Mouse (Mus musculus): ENCODE data around the gene Pak3. TPM values are rescaled to one million over a fixed set of nuclear protein-coding genes. Genes with fewer than 3 reads are reported as not detected.

Pak3 gene
- 24.2 and 27.1 TPM in 2 replicates for polyA plus RNA-seq (2012; rRNA removed)

DNA sequence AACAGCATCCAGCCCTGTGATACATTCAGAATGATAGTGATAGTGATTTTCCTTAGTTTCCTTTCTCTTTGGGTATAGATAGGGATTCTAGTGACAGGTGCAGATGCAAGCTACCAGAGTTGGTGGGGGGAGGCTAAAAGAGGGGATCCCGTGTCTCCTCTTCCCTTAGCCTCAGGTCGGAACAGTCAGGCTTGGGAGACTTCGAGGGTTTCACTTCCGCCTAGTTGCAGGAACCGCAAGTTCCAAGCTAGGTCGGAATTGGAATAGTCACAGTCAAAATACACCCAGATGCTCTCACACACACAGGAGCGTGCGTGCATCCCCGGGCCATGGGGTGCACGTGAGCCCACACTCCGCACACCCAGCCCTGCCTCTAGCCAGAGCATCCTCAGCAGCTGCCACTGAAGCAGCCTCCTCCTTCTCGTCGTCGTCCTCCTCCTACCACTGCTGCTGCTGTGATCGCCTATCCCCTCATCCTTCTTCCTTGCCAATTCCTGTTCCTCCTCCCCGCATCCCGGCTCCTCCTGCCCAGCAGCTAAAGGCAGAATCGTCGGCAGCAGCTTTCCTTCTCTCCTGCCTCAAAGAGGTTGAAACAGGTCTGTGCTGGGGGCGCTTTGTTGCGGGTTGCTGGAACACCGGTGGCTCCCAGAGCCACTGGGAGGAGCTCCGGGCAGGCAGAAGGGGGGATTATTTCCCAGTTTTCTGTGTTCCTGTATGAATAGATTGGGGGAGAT lies at the start of gene Pak3:
Pak3 (plus strand) TSS at position 424 of the 734 bp plus-strand sequence.

DNA sequence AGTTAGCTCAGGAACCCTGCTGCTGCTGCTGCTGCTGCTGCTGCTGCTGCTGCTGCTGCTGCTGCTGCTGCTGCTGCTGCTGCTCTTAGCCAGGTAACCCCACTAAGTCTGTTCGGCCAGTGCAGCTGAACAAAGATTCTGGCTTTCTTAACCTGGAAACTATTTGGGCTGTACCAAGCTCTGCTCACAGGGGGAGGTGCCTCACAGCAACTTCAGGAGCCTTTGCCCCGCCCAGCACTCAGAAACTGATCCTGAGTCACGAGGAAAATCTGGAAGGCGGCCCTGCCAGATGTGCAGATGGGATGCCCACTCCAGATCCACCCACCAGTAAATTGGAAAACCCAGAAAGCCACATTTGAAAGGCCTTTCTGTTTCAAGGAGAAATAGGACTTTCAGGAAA lies 308.8 kb downstream of the Pak3 start, which contains the start of gene Capn6:
Capn6 (minus strand) TSS at position 203 of the 400 bp plus-strand sequence.

Other genes with a start within 250 kb of the Pak3 start
- gene Chrdl1, start 124.3 kb upstream of the Pak3 start, polyA plus RNA-seq (2012; rRNA removed): 3.0 and 6.7 TPM in 2 replicates

Measured in central nervous system, embryonic 14 days (tissue).